Mouse (Mus musculus) E14TG2a.4 (cell line): Measurements from ENCODE around the gene Lzts2.

Experiments
- CTCF ChIP-seq: conservative IDR thresholded peaks from 2 replicates; pipeline ENCODE4 v1.5.1; 2014; ENCODE audit warnings: low read length
- NANOG ChIP-seq: IDR thresholded peaks from 2 replicates; pipeline ENCODE4 v1.6.1; 2014; ENCODE audit warnings: borderline replicate concordance, low read length, mixed read lengths
- POU5F1 ChIP-seq: IDR thresholded peaks from 2 replicates; pipeline ENCODE4 v1.6.1; 2014; ENCODE audit warnings: low read length, borderline replicate concordance

DNA sequence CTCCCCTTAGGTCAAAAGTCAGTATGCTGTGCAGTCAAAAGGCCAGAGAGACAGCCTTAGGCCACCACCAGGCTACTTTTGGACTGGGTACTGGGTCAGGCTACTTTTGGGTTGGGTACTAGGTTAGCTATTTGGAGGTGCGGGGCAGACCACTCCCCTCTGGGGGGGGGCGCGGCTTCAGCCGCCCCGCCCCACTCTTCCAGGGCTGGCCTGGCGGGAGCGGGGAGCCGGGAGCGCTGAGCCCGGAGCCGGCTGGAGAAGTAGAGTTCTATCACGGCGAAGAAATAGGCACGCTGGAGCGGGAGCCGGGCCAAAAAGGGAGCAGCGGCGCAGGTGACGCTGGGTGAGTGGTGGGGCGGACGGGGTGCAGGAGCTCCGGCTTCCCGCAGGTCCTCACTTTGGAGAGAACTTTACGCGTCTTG is 778 bp downstream of the Lzts2 start:
- TF ChIP-seq CTCF = no peak
- TF ChIP-seq NANOG = no peak
- no peak for TF ChIP-seq POU5F1
